Mouse (Mus musculus) lung, adult 2 months (tissue): ENCODE measurements at regions not wholly inside any gene's neighbourhood (a gene's known extent, or its start where the extent isn't known, plus 50 kb on each side); places are given as distances from the start of the nearest gene placed in this dataset.

ENCODE experiments used
- DNase-seq: peaks from one replicate; pipeline ENCODE4 v3.0.0; 2022
- H3K4me1 ChIP-seq: fragments of 200-500 bp; 2 replicates; pipeline ENCODE4 v1.6.1; 2011; ENCODE audit warnings: low read length; ENCODE audit not compliant: control insufficient read depth, insufficient read depth
- H3K4me3 ChIP-seq: fragments of 200-500 bp; replicated peaks from 2 replicates; pipeline ENCODE3; 2011; ENCODE audit warnings: low read depth, mild to moderate bottlenecking, control low read depth, low read length; ENCODE audit errors: extremely low read depth
- CTCF ChIP-seq: fragments of 200-500 bp; IDR thresholded peaks from 2 replicates; pipeline ENCODE4 v1.5.1; 2011; ENCODE audit warnings: mild to moderate bottlenecking, low read length, control low read depth; ENCODE audit not compliant: insufficient read depth
- POLR2A ChIP-seq: fragments of 200-500 bp; IDR thresholded peaks from 2 replicates; pipeline ENCODE4 v1.6.1; 2011; ENCODE audit warnings: low read depth, mild to moderate bottlenecking, control low read depth, low read length, borderline replicate concordance; ENCODE audit errors: extremely low read depth
- WGBS: fragments of 180-500 bp; shearing (Covaris S2); methylation state at CpG from one replicate; pipeline ENCODE4 v1.1.7; 2018; 5-methylcytosine and 5-hydroxymethylcytosine counted together

- 16% methylated on average over 6 of the region's 6 CpGs for WGBS
- no peak for TF ChIP-seq POLR2A
- TF ChIP-seq CTCF, result no peak
- DNase-seq, result no peak
Observed at GRCm38 (mm10) chr17:75617280-75617679, 65.5 kb upstream of the Fam98a start.

GRCm38 (mm10) chr17:75615335-75615734, 63.6 kb upstream of the Fam98a start:
- H3K4me3 ChIP-seq, result no peak overlapping the region
- no peaks in the 10 kb centered on the region for H3K4me1 ChIP-seq
- 86% methylated on average over 2 of the region's 2 CpGs for WGBS
- peak; percentile 41; the same call in 1 of the 2 replicates for TF ChIP-seq CTCF
- TF ChIP-seq POLR2A, result no peak
- DNase-seq, result peak; percentile 4

More at GRCm38 (mm10) chr17:75617280-75617679, 65.5 kb upstream of the Fam98a start:
- no peaks in the 10 kb centered on the region for H3K4me1 ChIP-seq
- H3K4me3 ChIP-seq, result no peak overlapping the region

- TF ChIP-seq POLR2A (no peak), CTCF (no peak)
- 33% methylated on average over 4 of the region's 4 CpGs for WGBS
- H3K4me1 ChIP-seq, result no peaks in the 10 kb centered on the region
- no peak overlapping the region for H3K4me3 ChIP-seq
- no peak for DNase-seq
Observed at GRCm38 (mm10) chr17:75603417-75604086, 51.8 kb upstream of the Fam98a start.
